Comparison of ENCODE assay signal across 18 mouse cellular contexts in the genomic region with DNA sequence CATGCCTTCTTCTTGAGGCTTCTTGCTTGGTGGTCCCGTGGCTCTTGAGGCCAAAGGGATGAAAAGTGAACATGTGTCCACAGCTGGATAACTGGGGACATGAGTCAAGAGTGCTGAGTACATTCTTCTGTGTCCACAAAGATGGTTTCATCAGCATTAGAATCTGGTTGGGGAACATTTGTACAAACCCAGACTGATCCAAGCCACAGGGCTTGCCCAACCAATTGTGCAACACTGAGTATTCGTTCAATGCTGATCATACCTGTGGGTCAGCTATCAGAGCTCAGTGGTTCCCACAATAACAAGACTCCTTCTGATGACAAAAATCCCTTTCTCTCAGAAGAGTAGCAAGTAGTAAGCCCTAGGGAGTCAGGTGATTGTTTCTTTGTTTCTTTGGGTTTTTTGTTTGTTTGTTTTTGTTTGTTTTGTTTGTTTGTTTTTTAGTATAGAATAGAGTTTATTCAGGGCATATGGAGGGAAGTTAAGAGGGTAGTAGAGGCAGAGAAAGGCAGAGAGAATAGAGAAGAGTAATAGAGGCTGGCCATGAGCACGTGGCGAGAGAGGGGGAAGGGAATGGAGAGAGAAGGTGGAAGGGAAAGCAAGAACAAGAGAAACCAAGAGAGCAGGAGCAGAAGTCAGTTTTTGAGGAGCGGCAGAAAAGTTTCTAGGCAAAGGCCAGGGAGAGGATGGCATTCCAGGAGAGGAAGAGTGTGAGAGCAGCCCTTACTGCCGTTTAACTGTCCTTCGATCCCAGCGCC.
"Had no signal": no experiment of that assay in that cellular context is flagged by ENCODE, and none has a peak within 500 bp of the region (broad histone marks: within the 10 kb centered on the region; RNA-seq: fewer than 3 reads in every experiment).

No protein-coding gene starts in this region.

- H3K9me3 ChIP-seq: limb, embryonic 13.5 days; midbrain, embryonic 15.5 days; neural tube, embryonic 13.5 days had no signal

- ATAC-seq: midbrain, embryonic 15.5 days had no signal

- H3K27me3 ChIP-seq: limb, embryonic 13.5 days; midbrain, embryonic 15.5 days; neural tube, embryonic 13.5 days had no signal

- DNase-seq: kidney, adult 11 months; kidney, adult 9 months; kidney, postnatal 10 days; kidney, postnatal 4 days; left cerebral cortex, postnatal 4 days; lung, embryonic 14.5 days; lung, postnatal 10 days; retina, postnatal 1 day; right cerebral cortex, postnatal 4 days; spleen, adult 18-20 months; thymus, adult 2 months; thymus, postnatal 25 days had no signal

- H3K9ac ChIP-seq: limb, embryonic 13.5 days; liver, embryonic 14.5 days; lung, embryonic 14.5 days; midbrain, embryonic 15.5 days; neural tube, embryonic 13.5 days had no signal

- H3K27ac ChIP-seq: layer of hippocampus, adult 2 months; limb, embryonic 13.5 days; liver, embryonic 14.5 days; macrophage; midbrain, embryonic 15.5 days; neural tube, embryonic 13.5 days had no signal

- H3K36me3 ChIP-seq: limb, embryonic 13.5 days; midbrain, embryonic 15.5 days; neural tube, embryonic 13.5 days had no signal

- H3K4me2 ChIP-seq: limb, embryonic 13.5 days; lung, embryonic 14.5 days; midbrain, embryonic 15.5 days; neural tube, embryonic 13.5 days had no signal

- H3K4me3 ChIP-seq: layer of hippocampus, adult 2 months; limb, embryonic 13.5 days; midbrain, embryonic 15.5 days; neural tube, embryonic 13.5 days had no signal
